Mouse (Mus musculus) heart, postnatal 25 days (tissue): Measurements from ENCODE around the gene Auts2. TPM values are rescaled to one million over a fixed set of nuclear protein-coding genes. Genes with fewer than 3 reads are reported as not detected.

Experiments
- DNase-seq: peaks from one replicate; pipeline ENCODE4 v3.0.0; 2022; ENCODE audit warnings: low spot score
- intact Hi-C: fragments of 180-260 bp; cut with DNase I; formaldehyde crosslinking; loops from one replicate; pipeline ENCODE4 v1.15.1; 2025
- total RNA-seq, 2 experiments: library from RNA; stranded (reverse); gene quantifications; 2 replicates each; pipeline ENCODE4 v1.2.3; 2021

Auts2 gene
- total RNA-seq, 2 experiments from 2014 or later: 33.6 to 43.8 TPM

GRCm38 (mm10) chr5:131538311-131538915, 1004.7 kb downstream of the Auts2 start:
- intact Hi-C loops: loop anchor here (5.0 to 10.0 kb wide), 3 partner anchors 104 to 576 kb away; no protein-coding TSS in a partner anchor
- peak; percentile 55 for DNase-seq

- no peak for DNase-seq
- intact Hi-C loops: loop anchor here (5.0 to 10.0 kb wide), 3 partner anchors 104 to 577 kb away; no protein-coding TSS in a partner anchor
These were observed 1005.3 kb downstream of the Auts2 start for GRCm38 (mm10) chr5:131537831-131538310.

GRCm38 (mm10) chr5:131537155-131537830, 1005.9 kb downstream of the Auts2 start:
- intact Hi-C loops: loop anchor here (5.0 to 10.0 kb wide), 3 partner anchors 105 to 578 kb away; no protein-coding TSS in a partner anchor
- peak; percentile 45 for DNase-seq

- intact Hi-C loops: loop anchor here (5.0 to 10.0 kb wide), 3 partner anchors 107 to 579 kb away; no protein-coding TSS in a partner anchor
- DNase-seq: no peak
These were observed 1007.4 kb downstream of the Auts2 start for GRCm38 (mm10) chr5:131535752-131536151.

GRCm38 (mm10) chr5:131533815-131534214, 1009.3 kb downstream of the Auts2 start:
- DNase-seq: no peak
- intact Hi-C loops: loop anchor here (10.0 kb wide), 2 partner anchors 441 to 581 kb away; no protein-coding TSS in a partner anchor

- DNase-seq: no peak
- intact Hi-C loops: loop anchor here (10.0 kb wide), 2 partner anchors 443 to 583 kb away; no protein-coding TSS in a partner anchor
These were observed 1011.2 kb downstream of the Auts2 start for GRCm38 (mm10) chr5:131531744-131532552.

- intact Hi-C loops: loop anchor here (10.0 kb wide), 2 partner anchors 444 to 584 kb away; no protein-coding TSS in a partner anchor
- DNase-seq: no peak
These were observed 1012.3 kb downstream of the Auts2 start for GRCm38 (mm10) chr5:131530828-131531227.

- intact Hi-C loops: loop anchor here (10.0 kb wide), 1 partner anchor 698 kb away; no protein-coding TSS in a partner anchor
- DNase-seq: no peak
These were observed 1016.5 kb downstream of the Auts2 start for GRCm38 (mm10) chr5:131526666-131527065.

- intact Hi-C loops: loop anchor here (10.0 kb wide), 1 partner anchor 700 kb away; no protein-coding TSS in a partner anchor
These were observed 1018.2 kb downstream of the Auts2 start for GRCm38 (mm10) chr5:131524900-131525465.

GRCm38 (mm10) chr5:131519560-131519959, 1023.6 kb downstream of the Auts2 start:
- intact Hi-C loops: loop anchor here (5.0 to 10.0 kb wide), 2 partner anchors 1115 to 1968 kb away; no protein-coding TSS in a partner anchor
- DNase-seq: no peak

More at GRCm38 (mm10) chr5:131524900-131525465, 1018.2 kb downstream of the Auts2 start:
- no peak for DNase-seq

GRCm38 (mm10) chr5:131517677-131518076, 1025.5 kb downstream of the Auts2 start:
- DNase-seq: no peak
- intact Hi-C loops: loop anchor here (5.0 to 10.0 kb wide), 2 partner anchors 1117 to 1970 kb away; no protein-coding TSS in a partner anchor

- DNase-seq: peak; percentile 59
- intact Hi-C loops: loop anchor here (5.0 to 10.0 kb wide), 2 partner anchors 1119 to 1971 kb away; no protein-coding TSS in a partner anchor
These were observed 1027.3 kb downstream of the Auts2 start for GRCm38 (mm10) chr5:131515707-131516407.

- intact Hi-C loops: loop anchor here (10.0 kb wide), 1 partner anchor 1121 kb away; no protein-coding TSS in a partner anchor
These were observed 1029.4 kb downstream of the Auts2 start for GRCm38 (mm10) chr5:131513753-131514152.

GRCm38 (mm10) chr5:131512617-131513016, 1030.5 kb downstream of the Auts2 start:
- no peak for DNase-seq

More at GRCm38 (mm10) chr5:131513753-131514152, 1029.4 kb downstream of the Auts2 start:
- no peak for DNase-seq

GRCm38 (mm10) chr5:131510659-131511058, 1032.5 kb downstream of the Auts2 start:
- intact Hi-C loops: loop anchor here (10.0 kb wide), 1 partner anchor 1124 kb away; no protein-coding TSS in a partner anchor
- no peak for DNase-seq

More at GRCm38 (mm10) chr5:131512617-131513016, 1030.5 kb downstream of the Auts2 start:
- intact Hi-C loops: loop anchor here (10.0 kb wide), 1 partner anchor 1122 kb away; no protein-coding TSS in a partner anchor

GRCm38 (mm10) chr5:131509315-131509714, 1033.8 kb downstream of the Auts2 start:
- intact Hi-C loops: no loop called here
- no peak for DNase-seq

GRCm38 (mm10) chr5:131498865-131499264, 1044.3 kb downstream of the Auts2 start:
- intact Hi-C loops: no loop called here
- DNase-seq: no peak
